Mouse (Mus musculus) neural tube, embryonic 14.5 days (tissue): ENCODE results near the gene Klhl26. TPM values are rescaled to one million over a fixed set of nuclear protein-coding genes. Genes with fewer than 3 reads are reported as not detected.
A peak's percentile ranks its signal among the peaks of the same experiment; 100 is the strongest.

Source experiments
- ATAC-seq: fragments of 200-750 bp; cut with Nextera tagmentation; 2 replicates; pipeline ENCODE4 v1.8.0; 2017; ENCODE audit warnings: low read depth, mild to moderate bottlenecking, moderate TSS enrichment, moderate library complexity
- H3K27ac ChIP-seq: fragments of 300-500 bp; sonication (generic); 2 replicates; pipeline ENCODE4 v1.5.1; 2014; ENCODE audit warnings: low read depth, mild to moderate bottlenecking, control low read depth, low read length, moderate library complexity, mixed read lengths
- H3K27me3 ChIP-seq: fragments of 300-500 bp; sonication (generic); 2 replicates; pipeline ENCODE4 v1.6.1; 2014; ENCODE audit warnings: low read length; ENCODE audit not compliant: control insufficient read depth, insufficient read depth
- H3K36me3 ChIP-seq: fragments of 300-500 bp; sonication (generic); 2 replicates; pipeline ENCODE4 v1.6.1; 2014; ENCODE audit warnings: low read length, mixed read lengths; ENCODE audit not compliant: control insufficient read depth, insufficient read depth
- H3K4me1 ChIP-seq: fragments of 300-500 bp; sonication (generic); 2 replicates; pipeline ENCODE4 v1.6.1; 2014; ENCODE audit warnings: low read length; ENCODE audit not compliant: control insufficient read depth, insufficient read depth
- H3K4me2 ChIP-seq: fragments of 300-500 bp; sonication (generic); 2 replicates; pipeline ENCODE4 v1.6.1; 2014; ENCODE audit warnings: mild to moderate bottlenecking, low read depth, low read length, control low read depth
- H3K4me3 ChIP-seq: fragments of 300-500 bp; sonication (generic); 2 replicates; pipeline ENCODE4 v1.5.1; 2014; ENCODE audit warnings: low read depth, low read length, control low read depth, mixed read lengths
- H3K9ac ChIP-seq: fragments of 300-500 bp; sonication (generic); replicated peaks from 2 replicates; pipeline ENCODE4 v1.6.1; 2014; ENCODE audit warnings: low read depth, mild to moderate bottlenecking, control low read depth, low read length, mixed read lengths
- H3K9me3 ChIP-seq: fragments of 300-500 bp; sonication (generic); 2 replicates; pipeline ENCODE4 v1.6.1; 2016; ENCODE audit warnings: low read length; ENCODE audit not compliant: control insufficient read depth
- WGBS: fragments of 180-500 bp; shearing (Covaris S2); extraction: QIAGEN DNeasy Blood & Tissue Kit; methylation state at CpG from one replicate; pipeline ENCODE4 v1.1.7; 2014; 5-methylcytosine and 5-hydroxymethylcytosine counted together
- polyA plus RNA-seq: library from polyadenylated mRNA; unstranded; fragments of >200 nt; fragmentation: Nextera tagmentation; extraction: Ambion mirVana; gene quantifications from 2 replicates; pipeline ENCODE4 v1.2.1, GENCODE M21; 2014

The Klhl26 gene
- polyA plus RNA-seq, 1 experiment from 2014 or later: 29.4 TPM

DNA sequence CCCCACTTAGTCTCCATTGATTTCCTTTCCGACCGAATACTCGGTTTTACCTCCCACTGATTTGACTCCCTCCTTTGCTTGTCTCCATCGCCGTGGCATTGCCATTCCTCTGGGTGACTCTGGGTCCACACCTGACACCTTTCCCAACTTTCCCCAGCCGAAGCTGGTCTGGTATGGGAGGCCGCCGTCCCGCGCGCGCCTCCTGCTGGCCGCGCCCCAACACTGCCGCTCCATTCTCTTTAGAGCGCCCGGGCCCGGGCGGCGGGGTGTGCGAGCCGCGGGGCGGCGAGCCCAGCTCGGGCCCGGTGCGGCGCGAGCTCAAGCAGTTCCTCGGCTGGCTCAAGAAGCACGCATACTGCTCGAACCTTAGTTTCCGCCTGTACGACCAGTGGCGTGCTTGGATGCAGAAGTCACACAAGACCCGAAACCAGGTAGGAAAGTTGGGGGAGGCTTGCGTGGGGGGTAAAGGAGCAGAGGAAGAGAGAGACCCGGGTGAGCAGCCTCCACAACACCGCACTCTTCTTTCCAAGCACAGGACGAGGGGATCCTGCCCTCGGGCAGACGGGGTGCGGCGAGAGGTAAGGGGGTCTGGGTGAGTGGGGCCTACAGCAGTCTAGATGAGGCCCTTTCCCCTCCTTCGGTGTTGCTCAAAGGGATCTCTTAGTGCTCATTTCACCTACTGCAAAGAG, 26.4 kb upstream of the Klhl26 start:
- Histone ChIP-seq H3K4me3 (no peak overlapping the region), H3K36me3 (peaks cover 4% of the 10 kb centered on the region; the same call in 1 of the 2 replicates), H3K4me2 (no peak overlapping the region), H3K9ac (no peak overlapping the region), H3K4me1 (peaks cover 13% of the 10 kb centered on the region), H3K9me3 (no peaks in the 10 kb centered on the region), H3K27ac (no peak overlapping the region), H3K27me3 (peaks cover 39% of the 10 kb centered on the region)
- no peak for ATAC-seq
- 12% methylated on average over 46 of the region's 46 CpGs for WGBS

DNA sequence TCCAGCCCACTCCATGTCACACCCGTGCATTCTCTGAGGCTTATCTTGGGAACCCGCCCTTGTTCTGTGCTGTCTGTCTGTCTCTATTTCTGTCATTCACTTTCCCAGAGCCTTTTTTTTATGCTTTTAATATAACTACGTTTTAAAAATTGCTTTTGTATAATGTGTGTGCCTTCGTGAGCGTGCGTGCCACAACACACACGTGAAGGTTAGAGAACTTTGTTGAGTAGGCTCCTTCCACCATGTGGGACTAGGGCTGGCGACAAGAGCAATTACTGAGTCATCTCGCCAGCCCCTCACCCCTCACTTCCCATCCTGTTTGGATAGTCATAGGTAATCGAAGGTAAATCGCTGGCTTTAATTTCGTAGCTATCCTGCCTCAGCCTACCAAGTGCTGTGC, 25.8 kb upstream of the Klhl26 start:
- Histone ChIP-seq H3K36me3 (0 out of 2 replicates have a peak, but pooled peaks cover under 1% of the 10 kb centered on the region), H3K27me3 (peaks cover 40% of the 10 kb centered on the region), H3K9me3 (no peaks in the 10 kb centered on the region), H3K4me2 (no peak overlapping the region), H3K4me3 (no peak overlapping the region), H3K9ac (no peak overlapping the region), H3K4me1 (peaks cover 13% of the 10 kb centered on the region), H3K27ac (no peak overlapping the region)
- ATAC-seq: no peak
- WGBS: 33% methylated on average over 12 of the region's 12 CpGs

DNA sequence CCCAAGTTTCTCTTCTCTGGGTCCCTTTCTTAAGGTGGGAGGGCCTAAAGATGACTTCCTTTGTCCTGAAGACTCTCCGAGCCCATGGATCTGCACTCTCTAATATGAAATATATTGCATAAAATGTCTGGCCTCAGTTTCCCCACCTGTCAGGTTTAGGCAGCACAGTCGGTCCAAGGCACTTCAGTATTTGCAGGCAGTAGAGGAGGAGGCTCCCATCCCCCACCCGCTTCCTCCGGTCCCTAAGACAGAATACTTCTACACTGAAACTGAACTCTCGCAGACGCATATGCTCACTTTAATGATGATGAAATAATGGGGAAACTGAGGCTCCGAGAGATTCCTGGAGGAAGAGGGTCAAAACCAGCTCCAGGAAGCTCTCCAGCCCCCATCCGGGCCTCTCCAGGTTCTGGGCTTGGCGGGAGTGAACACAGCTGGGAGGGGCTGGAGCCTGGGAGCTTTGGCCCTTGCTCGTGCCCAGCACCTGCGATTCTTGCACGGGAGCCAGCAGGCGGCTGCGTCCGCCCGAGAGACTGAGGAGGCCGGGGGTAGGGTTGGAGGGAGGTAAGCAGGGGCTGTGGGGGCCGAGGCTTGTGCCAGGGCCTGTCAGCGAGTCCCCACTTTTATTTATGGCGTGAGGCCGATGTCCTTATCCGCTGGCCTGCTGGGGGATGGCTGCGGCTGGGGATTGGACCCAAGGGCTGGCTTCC, 25.2 kb upstream of the Klhl26 start:
- no peak for ATAC-seq
- Histone ChIP-seq H3K27me3 (peaks cover 45% of the 10 kb centered on the region), H3K4me2 (no peak overlapping the region), H3K4me1 (peaks cover 13% of the 10 kb centered on the region), H3K36me3 (no peaks in the 10 kb centered on the region), H3K4me3 (no peak overlapping the region), H3K27ac (no peak overlapping the region), H3K9ac (no peak overlapping the region), H3K9me3 (no peaks in the 10 kb centered on the region)
- WGBS: 14% methylated on average over 23 of the region's 23 CpGs

DNA sequence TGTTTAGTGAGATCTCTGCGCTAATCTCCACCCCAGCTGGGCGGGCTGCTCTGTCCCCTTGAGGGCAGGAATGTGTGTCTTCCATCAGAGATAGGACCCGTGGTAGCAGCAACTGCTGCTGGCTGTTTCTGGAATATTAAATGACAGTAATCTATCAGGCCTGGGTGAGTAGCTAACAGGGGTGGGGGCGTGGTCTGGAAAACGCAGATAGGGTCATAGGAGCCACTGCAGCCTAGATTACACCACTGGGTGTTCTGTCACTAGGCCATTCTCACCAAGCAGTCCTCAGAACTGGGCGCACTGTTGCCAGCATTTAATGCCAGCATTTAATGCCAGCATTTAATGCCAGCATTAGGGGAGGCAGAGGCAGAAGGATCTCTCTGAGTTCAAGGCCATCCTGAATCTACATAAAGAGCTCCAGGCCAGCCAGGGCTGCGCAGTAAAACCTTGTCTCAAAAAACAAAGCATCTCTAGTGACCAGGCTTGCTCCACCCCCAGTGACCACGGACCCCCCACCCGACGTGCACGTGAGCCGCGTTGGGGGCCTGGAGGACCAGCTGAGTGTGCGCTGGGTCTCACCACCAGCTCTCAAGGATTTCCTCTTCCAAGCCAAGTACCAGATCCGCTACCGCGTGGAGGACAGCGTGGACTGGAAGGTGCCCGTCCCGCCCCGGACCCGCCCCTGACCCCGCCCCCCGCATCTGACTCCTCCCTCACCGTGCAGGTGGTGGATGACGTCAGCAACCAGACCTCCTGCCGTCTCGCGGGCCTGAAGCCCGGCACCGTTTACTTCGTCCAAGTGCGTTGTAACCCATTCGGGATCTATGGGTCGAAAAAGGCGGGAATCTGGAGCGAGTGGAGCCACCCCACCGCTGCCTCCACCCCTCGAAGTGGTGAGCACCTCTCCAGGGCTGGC, 23.9 kb upstream of the Klhl26 start:
- H3K27ac ChIP-seq: no peak overlapping the region
- H3K9ac ChIP-seq: no peak overlapping the region
- peaks cover 57% of the 10 kb centered on the region for H3K27me3 ChIP-seq
- H3K36me3 ChIP-seq: no peaks in the 10 kb centered on the region
- no peak for ATAC-seq
- WGBS: 6% methylated on average over 39 of the region's 39 CpGs
- no peaks in the 10 kb centered on the region for H3K9me3 ChIP-seq
- no peak overlapping the region for H3K4me2 ChIP-seq
- H3K4me3 ChIP-seq: 0 out of 2 replicates have a peak overlapping the region, but pooled peaks have one; percentile 7
- peaks cover 9% of the 10 kb centered on the region for H3K4me1 ChIP-seq

DNA sequence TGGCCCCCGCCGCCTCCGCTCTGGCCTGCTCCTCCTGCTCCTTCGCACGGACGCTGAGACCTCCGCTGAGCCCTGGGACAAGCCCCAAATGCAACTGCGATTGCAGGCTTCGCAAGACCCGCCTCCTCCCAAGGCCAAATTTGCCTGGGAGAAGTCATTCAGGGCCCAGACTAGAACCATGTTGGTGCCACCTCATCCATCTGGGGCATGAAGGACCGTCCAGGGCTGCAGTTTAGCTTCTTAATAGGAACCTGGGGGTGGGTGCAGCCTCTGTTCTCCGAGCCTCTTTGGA, 18.9 kb upstream of the Klhl26 start:
- H3K27me3 ChIP-seq: peaks cover 83% of the 10 kb centered on the region
- no peak for ATAC-seq
- 6% methylated on average over 9 of the region's 12 CpGs for WGBS
- H3K4me2 ChIP-seq: peak overlapping the region; percentile 1; the same call in 1 of the 2 replicates
- H3K9me3 ChIP-seq: no peaks in the 10 kb centered on the region
- H3K27ac ChIP-seq: no peak overlapping the region
- no peak overlapping the region for H3K9ac ChIP-seq
- peaks cover 18% of the 10 kb centered on the region for H3K4me1 ChIP-seq
- H3K36me3 ChIP-seq: no peaks in the 10 kb centered on the region
- no peak overlapping the region for H3K4me3 ChIP-seq

DNA sequence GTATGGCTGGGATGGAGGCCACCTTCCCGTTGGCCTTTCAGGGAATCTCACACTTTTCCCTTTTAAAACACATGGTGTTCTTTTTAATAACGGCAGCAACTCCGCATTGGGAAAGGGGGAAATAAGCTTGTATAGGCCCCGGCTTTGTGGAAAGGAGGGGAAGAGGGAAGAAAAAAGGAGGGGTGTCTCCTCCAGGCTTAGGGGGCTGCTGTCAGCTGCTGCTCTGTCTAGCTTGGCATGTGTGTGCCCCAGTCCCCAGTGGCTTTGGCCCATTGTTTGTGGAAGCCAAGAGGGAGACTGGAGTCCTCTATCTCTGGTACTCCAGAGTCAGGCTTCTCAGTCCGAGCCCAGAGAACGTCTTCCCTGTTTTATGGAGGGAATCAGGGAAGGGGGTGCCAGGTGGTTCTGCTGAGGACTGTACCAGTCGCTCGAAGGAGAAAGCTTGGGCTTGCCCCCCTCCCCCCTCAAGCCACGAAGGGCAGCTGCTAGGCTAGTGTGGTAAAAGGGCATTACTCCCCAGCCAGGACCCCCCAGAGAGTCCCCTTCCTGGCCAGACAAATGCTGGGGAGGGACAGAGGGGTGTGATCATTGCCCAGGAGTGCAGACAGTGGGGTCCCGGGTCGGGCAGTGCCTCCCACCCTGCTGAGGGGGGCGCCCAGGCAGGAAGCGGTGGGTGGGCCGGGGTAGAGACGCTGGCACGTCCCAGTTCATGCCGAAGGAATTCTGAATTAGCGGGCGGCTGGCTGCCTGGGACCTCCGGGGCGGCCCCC, 18.4 kb upstream of the Klhl26 start:
- H3K9ac ChIP-seq: no peak overlapping the region
- H3K4me1 ChIP-seq: peaks cover 18% of the 10 kb centered on the region
- H3K27me3 ChIP-seq: peaks cover 84% of the 10 kb centered on the region
- 3% methylated on average over 21 of the region's 21 CpGs for WGBS
- no peak for ATAC-seq
- H3K27ac ChIP-seq: no peak overlapping the region
- H3K9me3 ChIP-seq: no peaks in the 10 kb centered on the region
- peak overlapping the region; percentile 1; the same call in 1 of the 2 replicates for H3K4me2 ChIP-seq
- H3K4me3 ChIP-seq: no peak overlapping the region
- H3K36me3 ChIP-seq: no peaks in the 10 kb centered on the region

DNA sequence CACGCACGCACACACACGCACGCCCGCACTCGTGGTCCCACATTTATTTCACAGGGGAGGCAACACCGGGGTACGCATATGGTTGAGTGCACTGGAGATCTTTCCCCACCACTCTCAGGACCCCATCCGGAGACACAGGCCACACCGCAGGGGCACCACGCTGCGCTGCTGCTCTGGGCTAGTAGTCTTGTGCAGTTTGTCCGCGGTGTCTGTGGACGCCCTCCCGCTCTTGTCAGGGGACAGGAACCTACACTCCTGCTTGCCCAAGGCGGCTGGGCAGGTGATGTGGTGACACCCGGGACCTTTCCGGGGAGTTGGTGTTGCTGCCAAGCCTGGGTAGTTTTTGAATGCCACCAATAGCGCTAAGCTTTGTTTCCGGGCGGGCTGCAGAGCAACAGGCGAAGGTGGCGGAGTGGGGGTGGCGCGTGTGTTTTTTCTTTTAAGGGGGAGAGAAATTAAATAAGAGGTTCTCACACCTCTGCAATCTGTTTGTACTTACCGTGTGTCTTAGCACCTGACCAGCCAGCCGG, 17.7 kb upstream of the Klhl26 start:
- Histone ChIP-seq H3K4me3 (0 out of 2 replicates have a peak overlapping the region, but pooled peaks have one; percentile 10), H3K27ac (no peak overlapping the region), H3K4me2 (peak overlapping the region; percentile 50; the same call in 1 of the 2 replicates), H3K4me1 (peaks cover 19% of the 10 kb centered on the region), H3K36me3 (no peaks in the 10 kb centered on the region), H3K9me3 (no peaks in the 10 kb centered on the region), H3K9ac (no peak overlapping the region), H3K27me3 (peaks cover 84% of the 10 kb centered on the region)
- no peak for ATAC-seq
- WGBS: 3% methylated on average over 28 of the region's 28 CpGs

DNA sequence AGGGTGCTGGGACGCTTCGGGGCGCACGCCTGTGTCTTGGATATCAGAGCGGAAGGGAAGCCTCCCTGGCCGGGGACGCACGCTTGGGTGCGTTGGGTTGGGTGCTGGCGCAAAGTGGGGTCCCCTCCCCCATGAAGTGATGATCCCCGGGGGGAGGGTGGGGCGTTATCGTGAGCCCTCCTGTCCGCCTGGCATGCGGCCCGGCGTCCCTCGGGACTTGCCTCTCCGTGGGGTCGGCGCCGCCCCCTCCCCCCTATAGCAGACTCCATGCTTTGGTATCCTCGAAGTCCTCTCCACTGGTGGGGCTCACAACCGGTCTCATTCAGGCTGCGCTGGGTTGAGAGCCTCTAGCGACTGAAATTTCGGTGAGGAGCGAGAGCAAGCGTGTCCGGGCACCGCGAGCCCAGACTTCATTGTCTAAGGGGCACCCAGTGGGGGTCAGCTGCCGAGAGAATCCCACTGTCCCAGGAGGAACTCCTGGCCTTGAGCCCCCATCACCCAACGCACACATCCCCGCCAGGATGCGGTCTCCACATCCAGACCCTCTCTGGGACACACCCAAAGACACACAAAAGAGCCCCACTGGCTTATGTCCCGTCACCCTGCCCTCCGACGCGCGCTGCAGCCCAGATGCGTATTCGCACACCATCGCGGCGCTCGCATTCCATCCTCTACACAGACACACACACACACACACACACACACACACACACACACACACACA, 17.1 kb upstream of the Klhl26 start:
- H3K27ac ChIP-seq: no peak overlapping the region
- no peaks in the 10 kb centered on the region for H3K36me3 ChIP-seq
- peak overlapping the region; percentile 50 for H3K4me2 ChIP-seq
- H3K27me3 ChIP-seq: peaks cover 88% of the 10 kb centered on the region
- H3K4me3 ChIP-seq: peak overlapping the region; percentile 29; the same call in 1 of the 2 replicates
- 1% methylated on average over 47 of the region's 47 CpGs for whole genome bisulfite sequencing
- no peaks in the 10 kb centered on the region for H3K9me3 ChIP-seq
- H3K9ac ChIP-seq: 0 out of 2 replicates have a peak overlapping the region, but pooled peaks have one; percentile 22
- ATAC-seq: no peak
- peaks cover 20% of the 10 kb centered on the region for H3K4me1 ChIP-seq
